In the genomic region with DNA sequence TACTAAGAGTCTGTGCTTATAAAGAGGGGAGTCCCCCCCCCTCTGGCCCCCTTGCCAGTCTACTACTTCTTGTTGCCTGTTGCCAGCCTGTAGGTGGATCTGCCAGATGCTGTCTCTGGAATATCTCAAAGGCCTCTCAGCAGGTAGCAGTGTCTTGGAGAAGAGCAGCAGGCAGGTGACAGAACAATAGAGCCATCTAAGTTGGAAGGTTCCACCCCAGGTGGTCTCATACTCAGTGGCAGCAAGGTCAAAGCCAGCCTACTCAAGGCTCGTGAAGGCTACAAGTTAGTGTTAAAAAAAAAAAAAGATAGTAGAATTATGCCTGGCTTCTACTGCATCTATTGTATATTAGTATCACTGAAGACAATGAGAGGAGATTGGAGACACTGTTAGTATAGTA, we compare ENCODE assay signal across 27 mouse cellular contexts. TPM values are rescaled to one million over a fixed set of nuclear protein-coding genes. Genes with fewer than 3 reads are reported as not detected.
"Had no signal": no experiment of that assay in that cellular context is flagged by ENCODE, and none has a peak within 500 bp of the region (broad histone marks: within the 10 kb centered on the region; RNA-seq: fewer than 3 reads in every experiment).

No protein-coding gene starts in this region.

- H3K27me3 ChIP-seq: midbrain, embryonic 12.5 days; neural tube, embryonic 13.5 days; neural tube, embryonic 15.5 days had no signal

- H3K9ac ChIP-seq: lung, embryonic 14.5 days; midbrain, embryonic 12.5 days; neural tube, embryonic 13.5 days; neural tube, embryonic 15.5 days had no signal

- DNase-seq: lung, adult 18-20 months; lung, embryonic 14.5 days; lung, postnatal 10 days; lung, postnatal 4 days; midbrain, embryonic 14.5 days; retina, postnatal 1 day; right cerebral cortex, adult 18-20 months; right cerebral cortex, postnatal 25 days; right cerebral cortex, postnatal 4 days; spleen, adult 18-20 months; thymus, adult 18-20 months; thymus, postnatal 14 days; thymus, postnatal 36 days had no signal

- H3K4me3 ChIP-seq: midbrain, embryonic 10.5 days; midbrain, embryonic 12.5 days; myocyte; neural tube, embryonic 13.5 days; neural tube, embryonic 15.5 days had no signal

- H3K4me1 ChIP-seq: midbrain, embryonic 10.5 days; midbrain, embryonic 12.5 days; neural tube, embryonic 13.5 days; neural tube, embryonic 15.5 days had no signal

- H3K9me3 ChIP-seq: midbrain, embryonic 10.5 days; neural tube, embryonic 15.5 days had no signal

- H3K36me3 ChIP-seq: midbrain, embryonic 10.5 days; midbrain, embryonic 12.5 days; neural tube, embryonic 13.5 days; neural tube, embryonic 15.5 days had no signal

- H3K27ac ChIP-seq: midbrain, embryonic 10.5 days; midbrain, embryonic 12.5 days; neural tube, embryonic 13.5 days; neural tube, embryonic 15.5 days had no signal

RNA-seq across cellular contexts. Expression of gene Defb46, which starts 1.6 kb away (rescaled TPM):
- total RNA-seq: megakaryocyte, adult 5-6 weeks; megakaryocyte-erythroid progenitor cell, adult 5-6 weeks had no signal
- polyA plus RNA-seq: lung, embryonic 14.5 days; lung, embryonic 16.5 days; midbrain, embryonic 10.5 days; midbrain, embryonic 12.5 days; midbrain, embryonic 14.5 days; midbrain, embryonic 16.5 days; myocyte; neural tube, embryonic 11.5 days; neural tube, embryonic 13.5 days; neural tube, embryonic 15.5 days; small intestine, adult 2 months; stomach, embryonic 14.5 days; stomach, embryonic 16.5 days; thymus, postnatal 0 days had no signal

RNA-seq across cellular contexts. Expression of gene Defb5, which starts 9.3 kb away (rescaled TPM):
- total RNA-seq: megakaryocyte, adult 5-6 weeks; megakaryocyte-erythroid progenitor cell, adult 5-6 weeks had no signal
- polyA plus RNA-seq: lung, embryonic 14.5 days; lung, embryonic 16.5 days; midbrain, embryonic 10.5 days; midbrain, embryonic 12.5 days; midbrain, embryonic 14.5 days; midbrain, embryonic 16.5 days; myocyte; neural tube, embryonic 11.5 days; neural tube, embryonic 13.5 days; neural tube, embryonic 15.5 days; small intestine, adult 2 months; stomach, embryonic 14.5 days; stomach, embryonic 16.5 days; thymus, postnatal 0 days had no signal

RNA-seq across cellular contexts. Expression of gene Defb6, which starts 12.8 kb away (rescaled TPM):
- total RNA-seq: megakaryocyte, adult 5-6 weeks; megakaryocyte-erythroid progenitor cell, adult 5-6 weeks had no signal
- polyA plus RNA-seq: lung, embryonic 14.5 days; lung, embryonic 16.5 days; midbrain, embryonic 10.5 days; midbrain, embryonic 12.5 days; midbrain, embryonic 14.5 days; midbrain, embryonic 16.5 days; myocyte; neural tube, embryonic 11.5 days; neural tube, embryonic 13.5 days; neural tube, embryonic 15.5 days; small intestine, adult 2 months; stomach, embryonic 14.5 days; stomach, embryonic 16.5 days had no signal

RNA-seq across cellular contexts. Expression of gene Defb4, which starts 39.6 kb away (rescaled TPM):
- total RNA-seq: megakaryocyte, adult 5-6 weeks; megakaryocyte-erythroid progenitor cell, adult 5-6 weeks had no signal
- polyA plus RNA-seq: lung, embryonic 14.5 days; lung, embryonic 16.5 days; midbrain, embryonic 10.5 days; midbrain, embryonic 12.5 days; midbrain, embryonic 14.5 days; midbrain, embryonic 16.5 days; myocyte; neural tube, embryonic 11.5 days; neural tube, embryonic 13.5 days; neural tube, embryonic 15.5 days; small intestine, adult 2 months; stomach, embryonic 14.5 days; thymus, postnatal 0 days had no signal

RNA-seq across cellular contexts. Expression of gene Defb14, which starts 43.9 kb away (rescaled TPM):
- total RNA-seq: megakaryocyte, adult 5-6 weeks; megakaryocyte-erythroid progenitor cell, adult 5-6 weeks had no signal
- polyA plus RNA-seq: lung, embryonic 14.5 days; lung, embryonic 16.5 days; midbrain, embryonic 10.5 days; midbrain, embryonic 12.5 days; midbrain, embryonic 14.5 days; midbrain, embryonic 16.5 days; myocyte; neural tube, embryonic 11.5 days; neural tube, embryonic 13.5 days; neural tube, embryonic 15.5 days; small intestine, adult 2 months; stomach, embryonic 14.5 days; thymus, postnatal 0 days had no signal
